Mouse (Mus musculus): ENCODE data around the gene Zfp773.
"Not testable (repeated sequence)": the region's sequence is repeated elsewhere in the genome, so short reads cannot be mapped to it uniquely, and the experiment has no call there.

Zfp773 gene

GRCm38 (mm10) chr7:7136379-7136866 is at the start of gene Zfp773:
Gene Zfp773 (minus strand): TSS chr7:7136755.
- DNase-seq (ENCODE audit: extremely low spot score, low read depth, low spot score) = peak; percentile 64

GRCm38 (mm10) chr7:7185897-7186296 is 49.3 kb upstream of the Zfp773 start:
- DNase-seq (ENCODE audit: extremely low spot score, low read depth, low spot score) = no peak

- no peak for DNase-seq (ENCODE audit: extremely low spot score, low read depth, low spot score)
Observed at GRCm38 (mm10) chr7:7171227-7172147, 34.9 kb upstream of the Zfp773 start, which contains the start of gene Zfp418. Gene Zfp418 (plus strand): TSS chr7:7171330.

- DNase-seq (ENCODE audit: extremely low spot score, low read depth, low spot score) = no peak
Observed at GRCm38 (mm10) chr7:7145991-7146608, 9.5 kb upstream of the Zfp773 start.

- DNase-seq (ENCODE audit: extremely low spot score, low read depth, low spot score) = no peak
Observed at GRCm38 (mm10) chr7:7144215-7144614, 7.7 kb upstream of the Zfp773 start.

DNA sequence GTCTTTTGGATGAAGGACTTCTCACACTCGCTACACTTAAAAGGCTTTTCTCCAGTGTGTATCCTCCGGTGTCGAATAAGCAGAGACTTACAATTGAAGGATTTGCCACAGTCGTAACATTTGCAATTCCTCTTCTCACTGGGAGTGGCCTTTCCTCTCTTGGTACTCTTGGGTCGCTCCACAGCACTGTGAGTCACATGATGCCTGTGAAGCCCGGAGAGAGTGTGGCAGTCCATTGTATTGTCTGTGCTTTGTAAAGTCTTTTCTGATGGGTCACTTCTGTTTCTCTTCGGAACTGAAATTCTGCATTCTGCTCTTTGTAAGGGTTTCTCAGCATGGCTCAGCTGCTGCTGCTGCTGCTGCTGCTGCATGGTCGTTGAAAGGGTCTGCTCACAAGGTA is 3.8 kb downstream of the Zfp773 start:
- DNase-seq (ENCODE audit: extremely low spot score, low read depth, low spot score) = no peak

DNA sequence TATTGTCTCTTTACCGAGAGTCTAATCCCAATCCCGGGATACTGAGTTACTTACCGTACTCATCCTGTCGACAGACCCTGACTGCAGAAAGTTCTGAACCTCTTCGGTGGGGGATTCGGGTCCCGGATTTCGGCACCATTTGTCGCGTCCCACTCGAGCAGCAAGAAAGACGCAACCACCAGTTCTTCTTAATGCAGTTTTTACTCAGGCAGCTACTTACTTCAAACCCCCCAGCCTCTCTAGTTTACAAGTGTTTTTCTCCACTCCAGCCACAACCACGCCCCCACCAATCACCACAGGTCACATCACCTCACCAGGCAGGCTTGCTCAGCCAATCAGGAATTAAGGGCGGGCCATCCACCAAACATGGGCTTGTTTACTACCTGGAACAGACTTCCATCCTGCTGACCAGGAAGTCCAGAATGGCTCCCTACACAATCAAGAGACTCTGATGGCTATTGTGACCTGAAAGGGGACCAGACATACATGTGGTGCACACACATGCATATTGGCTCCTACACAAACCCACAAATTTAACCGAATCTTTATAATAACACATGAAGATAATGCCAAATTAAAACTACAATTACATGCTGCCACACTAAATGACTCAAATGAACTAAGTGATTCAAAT is 5.9 kb downstream of the Zfp773 start:
- not testable (repeated sequence) for DNase-seq (ENCODE audit: extremely low spot score, low read depth, low spot score)

DNA sequence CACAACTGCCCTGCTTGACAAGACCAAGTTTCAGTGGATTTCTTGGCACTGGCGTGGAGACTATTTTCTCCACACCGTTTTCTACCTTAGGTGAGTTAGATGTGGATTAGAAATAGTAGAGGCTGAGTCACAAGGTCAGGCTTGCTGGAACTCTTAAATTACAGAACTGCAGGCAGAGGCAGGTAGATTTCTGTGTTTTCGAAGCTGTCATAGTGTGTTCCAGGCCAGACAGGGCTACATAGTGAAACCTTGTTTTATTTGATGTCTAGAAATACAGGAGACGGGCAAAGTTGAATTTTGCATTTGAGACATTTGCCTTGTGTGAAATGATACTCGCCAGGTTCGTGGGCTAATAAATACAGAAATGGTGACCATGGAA is 15.0 kb downstream of the Zfp773 start:
- no peak for DNase-seq (ENCODE audit: extremely low spot score, low read depth, low spot score)

DNA sequence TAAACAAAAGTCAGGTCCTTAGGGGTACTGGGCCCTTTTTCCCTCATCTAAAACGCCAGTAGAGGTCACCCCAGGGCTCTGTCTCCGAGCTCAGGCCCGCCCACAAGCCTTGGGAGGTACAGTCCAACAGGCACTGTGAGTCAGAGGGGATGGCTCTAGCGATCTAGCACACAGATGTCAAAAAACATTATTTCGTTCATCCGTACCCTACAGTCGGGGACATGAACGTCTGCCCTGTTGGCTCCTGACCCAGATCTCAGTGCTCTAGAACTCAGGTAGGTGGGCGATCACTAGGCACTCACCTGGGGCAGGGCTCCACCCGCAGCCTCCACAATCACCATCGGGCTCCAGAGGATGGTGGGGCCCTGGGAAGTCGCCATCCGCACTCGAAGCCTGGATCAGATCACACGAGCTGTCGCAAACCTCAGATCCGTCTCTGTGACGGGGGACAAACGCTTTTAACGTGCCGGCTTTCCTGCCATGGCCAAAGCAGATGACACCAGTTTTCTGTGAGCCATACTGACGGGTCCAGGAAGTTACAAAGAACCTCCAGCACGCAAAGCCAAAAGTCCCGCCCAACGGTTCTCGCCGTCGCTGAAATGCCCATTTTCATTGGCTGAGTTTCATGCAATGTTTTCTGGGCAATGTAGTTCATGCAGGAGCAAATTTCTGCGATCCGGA is 15.5 kb downstream of the Zfp773 start, which contains the start of gene Zfp954:
TSS of gene Zfp954 (minus strand) at position 568 of the 681 bp plus-strand sequence.
- peak; percentile 73 for DNase-seq (ENCODE audit: extremely low spot score, low read depth, low spot score)

- DNase-seq (ENCODE audit: extremely low spot score, low read depth, low spot score) = no peak
Observed at GRCm38 (mm10) chr7:7118441-7118840, 18.1 kb downstream of the Zfp773 start.

DNA sequence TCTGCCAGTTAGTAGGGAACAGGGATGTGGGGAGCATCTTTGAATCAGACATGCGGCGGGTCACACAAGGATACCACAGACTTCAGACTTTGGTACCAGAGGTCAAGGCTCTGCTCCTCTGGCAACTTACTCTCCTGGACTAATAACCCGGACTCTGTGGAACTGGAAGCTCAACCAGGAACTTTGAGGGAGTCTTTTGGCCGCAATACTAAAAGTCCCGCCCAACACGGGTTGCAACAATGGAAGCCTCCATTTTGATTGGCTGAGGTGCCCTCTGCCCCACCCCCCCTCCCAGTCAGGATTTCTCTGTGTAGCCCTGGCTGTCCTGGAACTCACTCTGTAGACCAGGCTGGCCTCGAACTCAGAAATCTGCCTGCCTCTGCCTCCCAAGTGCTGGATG is 28.1 kb downstream of the Zfp773 start:
- DNase-seq (ENCODE audit: extremely low spot score, low read depth, low spot score) = no peak
